Mouse (Mus musculus): Measurements from ENCODE around the gene Pih1d1.

- TF ChIP-seq USF2 (conservative IDR thresholded peaks at IDR 0.05; ENCODE audit: low read depth, low read length) (no peak), NRF1 (IDR thresholded peaks at IDR 0.05; ENCODE audit: low read depth, low read length) (no peak), POLR2AphosphoS2 (IDR thresholded peaks at IDR 0.05; ENCODE audit: low read depth, low read length) (no peak), HCFC1 (IDR thresholded peaks at IDR 0.05; ENCODE audit: low read depth, low read length) (no peak), MAZ (IDR thresholded peaks at IDR 0.05; ENCODE audit: low read depth, low read length) (no peak), MAFK (IDR thresholded peaks at IDR 0.05; ENCODE audit: insufficient replicate concordance, low read length) (no peak), JUND (conservative IDR thresholded peaks at IDR 0.05; ENCODE audit: low read depth, low read length) (no peak), CTCF (conservative IDR thresholded peaks at IDR 0.05 in 1 of 2, IDR thresholded peaks at IDR 0.05 in 1 of 2; ENCODE audit: low read depth in 2 of 2, low read length in 2 of 2) (no peak)
These were observed 11.6 kb downstream of the Pih1d1 start for GRCm38 (mm10) chr7:45165701-45166100.
